Mouse (Mus musculus) bone marrow, adult 2 months (tissue): ENCODE data around the gene Vmn1r1. TPM values are rescaled to one million over a fixed set of nuclear protein-coding genes. Genes with fewer than 3 reads are reported as not detected.

Source experiments
- H3K27ac ChIP-seq: fragments of 200-500 bp; 2 replicates; pipeline ENCODE4 v1.5.1; 2012; ENCODE audit warnings: low read depth, mild to moderate bottlenecking, control low read depth, inconsistent platforms, low read length; ENCODE audit not compliant: control insufficient read depth, poor library complexity, insufficient read depth
- H3K4me1 ChIP-seq: fragments of 200-500 bp; 2 replicates; pipeline ENCODE4 v1.6.1; 2011; ENCODE audit warnings: low read length; ENCODE audit not compliant: control insufficient read depth, insufficient read depth
- H3K4me3 ChIP-seq: fragments of 200-500 bp; replicated peaks from 2 replicates; pipeline ENCODE3; 2011; ENCODE audit warnings: mild to moderate bottlenecking, low read depth, low read length, control low read depth; ENCODE audit not compliant: control insufficient read depth
- CTCF ChIP-seq: fragments of 200-500 bp; IDR thresholded peaks from 2 replicates; pipeline ENCODE4 v1.5.1; 2011; ENCODE audit warnings: low read length, control low read depth; ENCODE audit not compliant: control insufficient read depth, insufficient read depth
- POLR2A ChIP-seq: fragments of 200-500 bp; IDR thresholded peaks from 2 replicates; pipeline ENCODE4 v1.6.1; 2011; ENCODE audit warnings: low read depth, mild to moderate bottlenecking, control low read depth, low read length, borderline replicate concordance; ENCODE audit not compliant: control insufficient read depth
- WGBS: fragments of 180-500 bp; shearing (Covaris S2); methylation state at CpG from one replicate; pipeline ENCODE4 v1.1.7; 2018; 5-methylcytosine and 5-hydroxymethylcytosine counted together
- polyA plus RNA-seq: library from polyadenylated mRNA; stranded (reverse); fragments of >200 nt; gene quantifications from 2 replicates; pipeline ENCODE4 v1.2.4, GENCODE M21; 2011; ENCODE audit warnings: low replicate concordance; ENCODE audit not compliant: missing spikeins, insufficient read depth, insufficient read length

Gene Vmn1r1
- polyA plus RNA-seq, 1 experiment, result not detected

DNA sequence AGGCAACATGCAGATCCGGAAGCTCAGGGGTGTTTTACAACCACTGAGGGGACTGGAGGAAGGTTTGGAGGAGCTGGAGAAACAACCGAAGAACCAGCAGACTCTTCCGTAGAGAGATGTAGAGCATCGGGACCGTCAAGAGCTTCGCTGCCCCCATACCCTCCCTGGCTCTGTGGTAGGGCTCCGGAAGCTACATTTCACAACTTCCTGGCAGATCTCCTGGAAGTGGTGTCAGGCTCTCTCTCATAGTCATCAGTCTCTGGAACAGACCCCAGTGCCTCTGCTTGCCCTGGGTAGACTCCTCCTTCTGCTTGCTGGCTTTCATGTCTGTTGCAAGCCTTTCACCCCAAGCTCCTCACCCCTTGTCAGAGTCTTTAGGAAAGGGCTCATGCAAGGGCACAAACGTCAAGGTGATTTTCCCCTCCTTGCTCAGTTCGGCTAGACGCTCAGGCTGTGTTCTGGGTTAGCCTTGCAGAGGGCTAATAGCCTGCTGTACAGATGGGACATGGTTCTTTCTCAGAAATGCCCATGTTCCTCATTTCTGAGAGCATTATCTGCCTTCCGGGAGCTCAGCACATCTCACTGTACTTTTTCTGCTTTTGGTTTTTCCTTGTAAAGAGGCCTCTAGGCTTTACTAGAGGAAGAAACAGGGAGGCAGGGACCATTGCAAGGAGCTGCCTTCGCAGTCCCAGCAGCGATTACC, 55.7 kb downstream of the Vmn1r1 start:
- WGBS, result 4% methylated on average over 13 of the region's 13 CpGs
- H3K27ac ChIP-seq, result peak overlapping the region; percentile 8

GRCm38 (mm10) chr1:182107251-182107650, 57.0 kb downstream of the Vmn1r1 start:
- 72% methylated on average over 9 of the region's 9 CpGs for WGBS
- no peak overlapping the region for H3K4me3 ChIP-seq
- H3K4me1 ChIP-seq, result peaks cover 2% of the 10 kb centered on the region
- no peak overlapping the region for H3K27ac ChIP-seq
- TF ChIP-seq CTCF (no peak), POLR2A (no peak)

More for the DNA sequence above, 55.7 kb downstream of the Vmn1r1 start:
- TF ChIP-seq CTCF (no peak), POLR2A (no peak)
- H3K4me3 ChIP-seq, result peak overlapping the region; percentile 40
- peaks cover 2% of the 10 kb centered on the region for H3K4me1 ChIP-seq

GRCm38 (mm10) chr1:182105023-182105422, 59.3 kb downstream of the Vmn1r1 start:
- Histone ChIP-seq H3K27ac (no peak overlapping the region), H3K4me3 (no peak overlapping the region), H3K4me1 (peaks cover 2% of the 10 kb centered on the region)
- WGBS, result 60% methylated on average over 3 of the region's 3 CpGs
- TF ChIP-seq POLR2A (no peak), CTCF (no peak)

Other genes starting within 250 kb of the Vmn1r1 start
- 7.7 and 20.3 TPM in 2 replicates for gene Enah, start 144.5 kb downstream of the Vmn1r1 start, polyA plus RNA-seq
- 69.5 and 72.7 TPM in 2 replicates for gene Srp9, start 39.7 kb downstream of the Vmn1r1 start, polyA plus RNA-seq
- 31.0 and 74.3 TPM in 2 replicates for gene Degs1, start 118.3 kb upstream of the Vmn1r1 start, polyA plus RNA-seq
- 7.4 and 8.6 TPM in 2 replicates for gene Fbxo28, start 177.1 kb upstream of the Vmn1r1 start, polyA plus RNA-seq
- gene Trp53bp2, start 244.7 kb upstream of the Vmn1r1 start, polyA plus RNA-seq, result 4.0 and 5.4 TPM in 2 replicates